Mouse (Mus musculus) MEL (cell line): ENCODE data around the gene Itk. TPM values are rescaled to one million over a fixed set of nuclear protein-coding genes. Genes with fewer than 3 reads are reported as not detected.

Experiments
- DNase-seq: peaks from one replicate; pipeline ENCODE4 v3.0.0; 2011; ENCODE audit warnings: low read depth, low spot score
- H3K27ac ChIP-seq: 2 replicates; pipeline ENCODE4 v1.5.1; 2012; ENCODE audit warnings: low read depth, mild to moderate bottlenecking, control low read depth, low read length, moderate library complexity; ENCODE audit not compliant: control insufficient read depth
- H3K27me3 ChIP-seq, 2 experiments: fragments of 150-350 bp in 1 of 2; sonication (generic) in 1 of 2; 2 replicates each; pipeline ENCODE4 v1.6.1; 2012; ENCODE audit warnings: low read length in 2 of 2, mild to moderate bottlenecking in 2 of 2, improper control_type of control experiment in 1 of 2, moderate library complexity in 1 of 2; ENCODE audit not compliant: insufficient read depth in 2 of 2, control insufficient read depth in 1 of 2
- H3K36me3 ChIP-seq, 2 experiments: 2 replicates each; pipeline ENCODE4 v1.6.1; 2012 to 2014; ENCODE audit warnings: low read length in 2 of 2, improper control_type of control experiment in 1 of 2, inconsistent platforms in 1 of 2, mild to moderate bottlenecking in 1 of 2; ENCODE audit not compliant: insufficient read depth in 2 of 2, control insufficient read depth in 1 of 2
- H3K4me1 ChIP-seq, 2 experiments: fragments of 150-350 bp in 1 of 2; sonication (generic) in 1 of 2; 2 replicates each; pipeline ENCODE4 v1.6.1; 2012; ENCODE audit warnings: low read length in 2 of 2, improper control_type of control experiment in 1 of 2, mild to moderate bottlenecking in 1 of 2; ENCODE audit not compliant: insufficient read depth in 2 of 2, control insufficient read depth in 1 of 2
- H3K4me3 ChIP-seq, 2 experiments: fragments of 150-350 bp in 1 of 2; sonication (generic) in 1 of 2; 2 replicates each; pipeline ENCODE4 v1.5.1; 2012; ENCODE audit warnings: low read depth in 2 of 2, low read length in 2 of 2, mild to moderate bottlenecking in 2 of 2, moderate library complexity in 2 of 2, control low read depth in 1 of 2, improper control_type of control experiment in 1 of 2; ENCODE audit not compliant: control insufficient read depth in 1 of 2, insufficient read depth in 1 of 2
- H3K79me2 ChIP-seq: 2 replicates; pipeline ENCODE4 v1.6.1; 2012; ENCODE audit warnings: mild to moderate bottlenecking, low read length, moderate library complexity; ENCODE audit not compliant: control insufficient read depth, poor library complexity, insufficient read depth
- H3K9ac ChIP-seq: 2 replicates; pipeline ENCODE4 v1.6.1; 2012; ENCODE audit warnings: low read depth, mild to moderate bottlenecking, control low read depth, low read length, moderate library complexity; ENCODE audit not compliant: control insufficient read depth, poor library complexity, severe bottlenecking
- H3K9me3 ChIP-seq: fragments of 150-350 bp; sonication (generic); replicated peaks from 2 replicates; pipeline ENCODE4 v1.6.1; 2012; ENCODE audit warnings: mild to moderate bottlenecking, low read length, improper control_type of control experiment, moderate library complexity; ENCODE audit not compliant: insufficient read depth
- BHLHE40 ChIP-seq: IDR thresholded peaks from 2 replicates; pipeline ENCODE4 v1.6.1; 2012; ENCODE audit warnings: low read depth, mild to moderate bottlenecking, inconsistent platforms, low read length, improper control_type of control experiment, borderline replicate concordance
- CHD1 ChIP-seq: IDR thresholded peaks from 2 replicates; pipeline ENCODE4 v1.6.1; 2012; ENCODE audit warnings: low read depth, mild to moderate bottlenecking, inconsistent platforms, low read length, improper control_type of control experiment
- E2F4 ChIP-seq: IDR thresholded peaks from 2 replicates; pipeline ENCODE4 v1.6.1; 2011; ENCODE audit warnings: low read depth, low read length, improper control_type of control experiment, borderline replicate concordance
- MAX ChIP-seq: IDR thresholded peaks from 2 replicates; pipeline ENCODE4 v1.6.1; 2011; ENCODE audit warnings: low read length, improper control_type of control experiment
- MYB ChIP-seq: IDR thresholded peaks from 2 replicates; pipeline ENCODE4 v1.6.1; 2011; ENCODE audit warnings: mild to moderate bottlenecking, low read depth, low read length, improper control_type of control experiment
- NRF1 ChIP-seq: IDR thresholded peaks from 2 replicates; pipeline ENCODE4 v1.6.1; 2014; ENCODE audit warnings: low read depth, mild to moderate bottlenecking, inconsistent platforms, low read length, improper control_type of control experiment, moderate library complexity; ENCODE audit not compliant: poor library complexity, insufficient read depth, severe bottlenecking
- RCOR1 ChIP-seq: IDR thresholded peaks from 2 replicates; pipeline ENCODE4 v1.6.1; 2012; ENCODE audit warnings: low read depth, mild to moderate bottlenecking, inconsistent platforms, low read length, improper control_type of control experiment
- ZKSCAN1 ChIP-seq: IDR thresholded peaks from 2 replicates; pipeline ENCODE4 v1.6.1; 2012; ENCODE audit warnings: low read depth, mild to moderate bottlenecking, inconsistent platforms, low read length, improper control_type of control experiment, moderate library complexity
- ZNF384 ChIP-seq: IDR thresholded peaks from 2 replicates; pipeline ENCODE4 v1.6.1; 2012; ENCODE audit warnings: low read depth, mild to moderate bottlenecking, inconsistent platforms, low read length, improper control_type of control experiment
- polyA plus RNA-seq, 2 experiments: library from polyadenylated mRNA; stranded (reverse) in 1 of 2; unstranded in 1 of 2; fragments of >175 nt in 1 of 2; fragments of >200 nt in 1 of 2; gene quantifications; 2 replicates each; pipeline versions ENCODE4 v1.2.1 to v1.2.4; 2012; ENCODE audit warnings: low replicate concordance in 2 of 2, low read depth in 1 of 2; ENCODE audit not compliant: insufficient read length in 2 of 2, insufficient read depth in 1 of 2, missing spikeins in 1 of 2
- total RNA-seq: library from RNA; depleted of rRNA; stranded (reverse); fragments of 300-350 nt; gene quantifications from 2 replicates; pipeline ENCODE4 v1.2.3, GENCODE M21; 2012

Gene Itk
- total and polyA plus RNA-seq, 3 experiments: not detected

- Histone ChIP-seq H3K9ac (no peak overlapping the region), H3K4me1 (peaks cover 0 to 3% of the 10 kb centered on the region in 2 experiments; a peak in 1 of 4 replicates), H3K9me3 (no peaks in the 10 kb centered on the region), H3K79me2 (no peaks in the 10 kb centered on the region), H3K4me3 (no peak overlapping the region), H3K27me3 (peaks cover 2 to 7% of the 10 kb centered on the region in 2 experiments), H3K27ac (no peak overlapping the region), H3K36me3 (no peaks in the 10 kb centered on the region)
- TF ChIP-seq RCOR1: no peak
- TF ChIP-seq E2F4: no peak
- no peak for TF ChIP-seq MYB
- TF ChIP-seq ZNF384: no peak
- no peak for TF ChIP-seq NRF1
- DNase-seq: no peak
Measured at GRCm38 (mm10) chr11:46347756-46348155, 41.6 kb downstream of the Itk start.

- Histone ChIP-seq H3K4me1 (peaks cover 0 to 3% of the 10 kb centered on the region in 2 experiments; a peak in 1 of 4 replicates), H3K27me3 (peaks cover 2 to 7% of the 10 kb centered on the region in 2 experiments), H3K27ac (no peak overlapping the region), H3K36me3 (no peaks in the 10 kb centered on the region), H3K4me3 (no peak overlapping the region)
- no peak for TF ChIP-seq BHLHE40
- peak; percentile 38; the same call in 1 of the 2 replicates for TF ChIP-seq MAX
- TF ChIP-seq, all 39 proteins: peak for 1
- no peaks in the 10 kb centered on the region for H3K79me2 ChIP-seq
- H3K9me3 ChIP-seq: no peaks in the 10 kb centered on the region
- no peak overlapping the region for H3K9ac ChIP-seq
- DNase-seq: peak; percentile 17
Measured at GRCm38 (mm10) chr11:46343886-46344546, 45.3 kb downstream of the Itk start.

GRCm38 (mm10) chr11:46341960-46342359, 47.4 kb downstream of the Itk start:
- no peak overlapping the region for H3K4me3 ChIP-seq
- no peaks in the 10 kb centered on the region for H3K79me2 ChIP-seq
- no peaks in the 10 kb centered on the region for H3K9me3 ChIP-seq
- no peak for DNase-seq
- no peaks in the 10 kb centered on the region for H3K36me3 ChIP-seq
- peaks cover 0 to 3% of the 10 kb centered on the region in 2 experiments; a peak in 1 of 4 replicates for H3K4me1 ChIP-seq
- TF ChIP-seq ZKSCAN1 (no peak), CHD1 (no peak)
- no peak overlapping the region for H3K9ac ChIP-seq
- H3K27ac ChIP-seq: no peak overlapping the region
- H3K27me3 ChIP-seq: peaks cover 2 to 4% of the 10 kb centered on the region in 2 experiments
